8 mouse cellular contexts compared by ENCODE assay signal in the genomic region with DNA sequence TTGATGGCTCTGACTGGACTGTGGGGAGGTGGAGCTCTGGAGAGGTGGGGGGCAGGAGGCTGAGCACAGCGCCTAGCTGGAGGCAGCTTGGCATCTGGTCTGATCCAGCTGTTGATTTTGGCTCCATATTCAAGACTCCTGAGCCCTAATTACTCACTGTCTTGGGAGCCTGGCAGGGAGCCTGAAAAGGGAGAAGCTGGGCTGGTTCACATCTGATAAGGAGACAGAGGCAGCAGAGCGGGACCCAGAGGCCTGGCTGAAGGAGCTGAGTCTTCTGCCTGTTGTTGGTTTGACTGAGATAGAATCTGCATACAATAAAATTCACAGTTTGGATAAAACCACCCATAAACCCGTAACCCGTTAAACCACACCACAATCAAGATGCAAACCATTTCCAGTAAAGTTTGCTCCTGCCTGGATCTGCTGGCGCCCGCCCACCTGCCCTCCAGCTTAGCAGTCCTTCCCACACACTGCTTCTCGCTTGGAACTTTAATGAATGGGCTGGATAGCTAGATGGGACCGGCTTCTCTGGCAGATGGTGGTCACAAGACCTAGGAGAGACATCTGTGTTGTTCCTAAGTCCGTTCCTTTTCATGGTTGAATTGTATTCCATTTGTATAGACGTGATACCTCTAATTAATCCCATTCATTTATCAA. TPM values are rescaled to one million over a fixed set of nuclear protein-coding genes. Genes with fewer than 3 reads are reported as not detected.
DNase-seq lines count a peak whose midpoint lies in the region; ATAC-seq and TF ChIP-seq lines count a peak whose summit lies in the region.

No protein-coding gene starts in this region.

- ATAC-seq in frontal cortex, adult (ENCODE audit: low TSS enrichment) = peak; percentile 27; the same call in 1 of the 2 replicates
- no peak for ATAC-seq in CD4-positive, CD25-positive, alpha-beta regulatory T cell, adult 4 months

- intact Hi-C loops in heart, adult 2 months (cut with DNase I) = no loop called here

- no peak for TF ChIP-seq CTCF in heart, adult 2 months (IDR thresholded peaks at IDR 0.05)

- H3K4me3 ChIP-seq in heart, adult 2 months = no peak overlapping the region

- H3K9ac ChIP-seq in heart, adult 2 months (ENCODE audit: low read depth, low read length) = no peak overlapping the region

- H3K27me3 ChIP-seq in heart, adult 2 months (ENCODE audit: control insufficient read depth, insufficient read depth, low read length) = no peaks in the 10 kb centered on the region

- peaks cover 10% of the 10 kb centered on the region for H3K4me1 ChIP-seq in heart, adult 2 months (ENCODE audit: control insufficient read depth, insufficient read depth, low read length)

- H3K27ac ChIP-seq in heart, adult 2 months = no peak overlapping the region

- no peak for TF ChIP-seq POLR2A in heart, adult 2 months (IDR thresholded peaks at IDR 0.05; ENCODE audit: insufficient read depth, low read depth, low read length)

- 0 out of 2 replicates have a peak, but pooled peaks have one; percentile 12 for TF ChIP-seq EP300 in heart, adult 2 months (IDR thresholded peaks at IDR 0.05; ENCODE audit: insufficient read depth, low read depth, low read length)

- no peaks in the 10 kb centered on the region for H3K36me3 ChIP-seq in heart, adult 2 months (ENCODE audit: control insufficient read depth, insufficient read depth, low read length)

- no peak for DNase-seq in frontal cortex, postnatal 10 days (ENCODE audit: low spot score in 2 of 2)
- peak; percentile 62 for DNase-seq in ZHBTc4 (ENCODE audit: low read depth, low spot score)
- DNase-seq in heart, adult 2 months = peak; percentile 47 to 70
- peak; percentile 89 for DNase-seq in kidney, postnatal 14 days
- peak; percentile 56 for DNase-seq in ovary, postnatal 36 days (ENCODE audit: low spot score)
- DNase-seq in cerebellum, adult 11-12 months = no peak

- 71% methylated on average over 10 of the region's 10 CpGs for WGBS in heart, adult 2 months

- no peaks in the 10 kb centered on the region for H3K79me2 ChIP-seq in heart, adult 2 months (replicated peaks; ENCODE audit: control insufficient read depth, insufficient read depth, low read length)

RNA-seq across cellular contexts. Expression of a gene that starts 46.2 kb away (rescaled TPM):
- total RNA-seq in heart, adult 2 months (2021) = 1 to 10 TPM; 3.9 to 5.0 TPM
- polyA plus RNA-seq in heart, adult 2 months (2012; rRNA removed) = 4.6 and 4.7 TPM in 2 replicates
- polyA plus RNA-seq in CD4-positive, CD25-positive, alpha-beta regulatory T cell, adult 4 months (2017; shearing (Covaris generic)) = under 1 TPM; 0.13 to 0.22 TPM

Comparison
In these comparisons a context has a peak if more than half of its experiments do, and no peak if none do; other contexts are left out.
1. DNase-seq: peak in ZHBTc4 (single experiment), heart, adult 2 months (2 of 2), kidney, postnatal 14 days (single experiment) and ovary, postnatal 36 days (single experiment); none in frontal cortex, postnatal 10 days (0 of 2) and cerebellum, adult 11-12 months (single experiment).